Mouse (Mus musculus) CH12.LX (cell line): Measurements from ENCODE around the gene Limd1. TPM values are rescaled to one million over a fixed set of nuclear protein-coding genes. Genes with fewer than 3 reads are reported as not detected.

Experiments
- DNase-seq: peaks from one replicate; pipeline ENCODE4 v3.0.0-alpha.2; 2013; ENCODE audit errors: extremely low read depth
- H3K27ac ChIP-seq: 2 replicates; pipeline ENCODE4 v1.5.1; 2012; ENCODE audit warnings: low read depth, mild to moderate bottlenecking, control low read depth, moderate library complexity; ENCODE audit not compliant: insufficient read depth
- H3K27me3 ChIP-seq: replicated peaks from 2 replicates; pipeline ENCODE3; 2012; ENCODE audit warnings: inconsistent platforms
- H3K36me3 ChIP-seq, 2 experiments: replicated peaks in 1 of 2; 2 replicates each; pipeline versions ENCODE3 to v1.6.1; 2012; ENCODE audit warnings: inconsistent platforms in 1 of 2, low read length in 1 of 2, mild to moderate bottlenecking in 1 of 2, mixed read lengths in 1 of 2, moderate library complexity in 1 of 2; ENCODE audit not compliant: control insufficient read depth in 1 of 2, insufficient read depth in 1 of 2
- H3K4me1 ChIP-seq, 2 experiments: 2 replicates each; pipeline ENCODE4 v1.6.1; 2012; ENCODE audit warnings: inconsistent platforms in 1 of 2, moderate library complexity in 1 of 2; ENCODE audit not compliant: insufficient read depth in 2 of 2, control insufficient read depth in 1 of 2
- H3K4me2 ChIP-seq: 2 replicates; pipeline ENCODE4 v1.6.1; 2012; ENCODE audit warnings: low read depth, mild to moderate bottlenecking, control low read depth; ENCODE audit not compliant: poor library complexity, insufficient read depth, severe bottlenecking
- H3K4me3 ChIP-seq, 3 experiments: fragments of 150-350 bp in 1 of 3; sonication (generic) in 1 of 3; replicated peaks in 1 of 3; 2 replicates each; pipeline versions ENCODE3 to v1.5.1; 2011 to 2012; ENCODE audit warnings: low read depth in 2 of 3, low read length in 2 of 3, mild to moderate bottlenecking in 2 of 3, moderate library complexity in 2 of 3, control low read depth in 1 of 3, improper control_type of control experiment in 1 of 3, inconsistent platforms in 1 of 3, mixed read lengths in 1 of 3; ENCODE audit not compliant: poor library complexity in 1 of 3
- H3K79me2 ChIP-seq: replicated peaks from 2 replicates; pipeline ENCODE4 v1.6.1; 2012; ENCODE audit warnings: mild to moderate bottlenecking, moderate library complexity; ENCODE audit not compliant: control insufficient read depth, poor library complexity, insufficient read depth, severe bottlenecking; ENCODE audit errors: extremely low read depth
- H3K9ac ChIP-seq: 2 replicates; pipeline ENCODE4 v1.6.1; 2012; ENCODE audit warnings: low read depth, mild to moderate bottlenecking, control low read depth, moderate library complexity; ENCODE audit not compliant: insufficient read depth
- H3K9me3 ChIP-seq: replicated peaks from 2 replicates; pipeline ENCODE3; 2012; ENCODE audit warnings: low read length, inconsistent platforms, mixed read lengths
- BHLHE40 ChIP-seq: IDR thresholded peaks from 2 replicates; pipeline ENCODE4 v1.6.1; 2011; ENCODE audit warnings: mild to moderate bottlenecking, low read depth, low read length, improper control_type of control experiment
- CTCF ChIP-seq, 2 experiments: IDR thresholded peaks in 1 of 2; conservative IDR thresholded peaks in 1 of 2; 2 replicates each; pipeline ENCODE4 v1.5.1; 2011 to 2012; ENCODE audit warnings: low read depth in 2 of 2, low read length in 2 of 2, improper control_type of control experiment in 1 of 2, inconsistent platforms in 1 of 2, mild to moderate bottlenecking in 1 of 2, moderate library complexity in 1 of 2
- ETS1 ChIP-seq: conservative IDR thresholded peaks from 2 replicates; pipeline ENCODE4 v1.6.1; 2012; ENCODE audit warnings: low read depth, mild to moderate bottlenecking, inconsistent platforms, low read length, improper control_type of control experiment, moderate library complexity
- IRF4 ChIP-seq: IDR thresholded peaks from 2 replicates; pipeline ENCODE4 v1.6.1; 2014; ENCODE audit warnings: low read depth, mild to moderate bottlenecking, inconsistent platforms, low read length, improper control_type of control experiment
- KAT2A ChIP-seq: IDR thresholded peaks from 2 replicates; pipeline ENCODE4 v1.6.1; 2012; ENCODE audit warnings: low read length, improper control_type of control experiment, inconsistent platforms; ENCODE audit not compliant: insufficient replicate concordance
- MAZ ChIP-seq: IDR thresholded peaks from 2 replicates; pipeline ENCODE4 v1.6.1; 2012; ENCODE audit warnings: low read depth, mild to moderate bottlenecking, inconsistent platforms, low read length, improper control_type of control experiment, moderate library complexity
- RAD21 ChIP-seq: IDR thresholded peaks from 2 replicates; pipeline ENCODE4 v1.6.1; 2011; ENCODE audit warnings: low read depth, mild to moderate bottlenecking, low read length, improper control_type of control experiment, moderate library complexity
- SIN3A ChIP-seq: IDR thresholded peaks from 2 replicates; pipeline ENCODE4 v1.6.1; 2012; ENCODE audit warnings: low read length, improper control_type of control experiment, inconsistent platforms
- SMC3 ChIP-seq: IDR thresholded peaks from 2 replicates; pipeline ENCODE4 v1.6.1; 2011; ENCODE audit warnings: low read depth, low read length, improper control_type of control experiment
- TCF12 ChIP-seq: IDR thresholded peaks from 2 replicates; pipeline ENCODE4 v1.6.1; 2014; ENCODE audit warnings: low read depth, mild to moderate bottlenecking, inconsistent platforms, low read length, improper control_type of control experiment
- USF2 ChIP-seq: conservative IDR thresholded peaks from 2 replicates; pipeline ENCODE4 v1.6.1; 2011; ENCODE audit warnings: low read depth, low read length, improper control_type of control experiment
- dilution Hi-C: fragments of 300-500 bp; cut with MboI; formaldehyde crosslinking; loops from 2 replicates; pipeline ENCODE4 v1.14.3; 2020; ENCODE audit warnings: low sequenced_read_pairs; ENCODE audit not compliant: extremely low pct_unique_long_range_greater_than_20kb, extremely low pct_ligation_motif_present
- in situ Hi-C: fragments of 300-500 bp; cut with MboI; formaldehyde crosslinking; loops from 3 replicates; pipeline ENCODE4 v1.14.3; 2019; ENCODE audit warnings: low sequenced_read_pairs, low pct_ligation_motif_present, low pct_unique_long_range_greater_than_20kb, mixed read lengths
- polyA plus RNA-seq: library from polyadenylated mRNA; unstranded; fragments of >175 nt; gene quantifications from 2 replicates; pipeline ENCODE4 v1.2.1, GENCODE M21; 2012; ENCODE audit warnings: low read depth; ENCODE audit not compliant: insufficient read length
- total RNA-seq, 2 experiments: library from RNA; depleted of rRNA; stranded (reverse); fragments of 300-350 nt in 1 of 2; fragments of >200 nt in 1 of 2; gene quantifications; 2 replicates each; pipeline ENCODE4 v1.2.3; 2012 to 2014

Gene Limd1
- total and polyA plus RNA-seq, 3 experiments: 52.7 to 64.5 (median 60.5) TPM

DNA sequence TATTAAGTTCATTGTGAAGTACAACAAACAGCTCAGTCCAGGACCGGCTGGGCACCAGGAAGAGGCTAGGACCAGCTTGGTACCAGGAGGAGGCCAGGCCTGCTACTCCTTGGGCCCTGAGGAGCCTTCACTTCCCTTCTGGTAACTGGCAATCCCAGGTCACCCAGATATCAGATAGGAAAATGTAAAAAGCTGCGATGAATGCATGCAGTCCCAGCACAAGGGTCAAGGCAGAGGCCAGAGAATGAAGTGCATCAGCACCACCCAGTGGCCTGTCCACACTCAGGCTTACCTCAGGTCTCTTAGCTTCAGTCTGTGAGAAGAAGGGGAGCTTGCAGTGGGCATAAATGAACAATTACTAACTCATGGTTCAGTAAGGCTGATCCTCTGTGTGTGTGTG lies 20.9 kb upstream of the Limd1 start:
- DNase-seq: no peak
- H3K27ac ChIP-seq: no peak overlapping the region
- dilution Hi-C loops: no loop called here

GRCm38 (mm10) chr9:123467141-123467620 lies 11.3 kb upstream of the Limd1 start:
- Histone ChIP-seq H3K4me1 (peaks cover 0 to 13% of the 10 kb centered on the region in 2 experiments; a peak in 2 of 4 replicates), H3K27me3 (no peaks in the 10 kb centered on the region), H3K9me3 (no peaks in the 10 kb centered on the region), H3K4me3 (no peak overlapping the region)
- in situ Hi-C loops: no loop called here
- TF ChIP-seq TCF12: no peak
- TF ChIP-seq, all 38 proteins: peak for 0
- no peak overlapping the region for H3K27ac ChIP-seq
- dilution Hi-C loops: no loop called here
- no peak for DNase-seq
- no peaks in the 10 kb centered on the region for H3K79me2 ChIP-seq
- peaks cover 9 to 63% of the 10 kb centered on the region in 2 experiments for H3K36me3 ChIP-seq
- H3K9ac ChIP-seq: no peak overlapping the region
- H3K4me2 ChIP-seq: no peak overlapping the region

More for the DNA sequence above, 20.9 kb upstream of the Limd1 start:
- Histone ChIP-seq H3K27me3 (no peaks in the 10 kb centered on the region), H3K4me3 (no peak overlapping the region), H3K9ac (no peak overlapping the region), H3K4me2 (no peak overlapping the region), H3K79me2 (no peaks in the 10 kb centered on the region), H3K4me1 (peaks cover 0 to 19% of the 10 kb centered on the region in 2 experiments; a peak in 2 of 4 replicates), H3K36me3 (peaks cover 50 to 92% of the 10 kb centered on the region in 2 experiments), H3K9me3 (no peaks in the 10 kb centered on the region)
- TF ChIP-seq CTCF (conservative IDR thresholded peaks at IDR 0.05 in 1 of 2, IDR thresholded peaks at IDR 0.05 in 1 of 2; ENCODE audit: low read depth in 2 of 2, low read length in 2 of 2) (peak in 1 of 2 experiments; percentile 45; a peak in 2 of 4 replicates), RAD21 (peak; percentile 33), SMC3 (peak; percentile 22), KAT2A (no peak)
- in situ Hi-C loops: loop anchor here (10.0 kb wide), 1 partner anchor 303 kb away; the partner anchor contains the start of gene Clec3b

DNA sequence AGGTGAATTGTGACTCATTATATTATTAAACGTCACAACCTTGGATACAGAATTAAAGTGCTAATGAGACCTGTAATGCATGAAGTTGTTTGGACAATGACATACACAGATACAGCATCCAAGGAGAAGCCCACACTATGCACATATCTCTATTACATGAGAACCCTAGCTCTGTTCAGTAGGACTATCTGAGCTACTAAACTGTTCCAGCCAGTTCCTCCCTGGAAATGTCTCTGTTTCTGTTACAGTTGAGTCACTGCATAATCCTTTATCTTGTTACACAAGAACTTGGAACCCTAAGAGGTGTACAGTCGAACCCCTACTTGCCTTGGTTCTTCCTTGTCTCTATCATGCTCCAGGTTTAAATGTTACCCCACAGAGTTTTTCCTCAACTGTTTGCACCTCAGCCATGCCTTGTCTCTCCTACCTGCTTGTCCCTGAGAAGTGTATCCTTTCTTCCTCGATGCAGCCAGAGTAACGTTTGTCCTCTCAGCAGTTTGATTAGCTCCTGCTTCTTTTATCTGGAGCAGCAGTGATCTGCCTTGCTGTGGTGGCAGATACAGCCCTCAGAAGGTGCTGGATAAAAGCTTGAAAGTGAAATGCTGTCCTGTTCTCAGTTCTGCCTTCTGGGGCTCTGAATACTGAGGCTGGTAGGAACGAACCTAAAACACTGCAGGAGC lies 10.0 kb upstream of the Limd1 start:
- DNase-seq: no peak
- in situ Hi-C loops (no loop called here), dilution Hi-C loops (no loop called here)
- no peaks in the 10 kb centered on the region for H3K9me3 ChIP-seq
- H3K4me3 ChIP-seq: no peak overlapping the region
- H3K27me3 ChIP-seq: no peaks in the 10 kb centered on the region
- no peak overlapping the region for H3K9ac ChIP-seq
- TF ChIP-seq ETS1: no peak
- TF ChIP-seq USF2: no peak
- TF ChIP-seq SMC3: no peak
- no peak for TF ChIP-seq IRF4
- TF ChIP-seq MAZ: no peak
- no peak for TF ChIP-seq BHLHE40
- no peak for TF ChIP-seq SIN3A
- TF ChIP-seq TCF12: no peak
- H3K36me3 ChIP-seq: peaks cover 6 to 53% of the 10 kb centered on the region in 2 experiments
- no peak overlapping the region for H3K27ac ChIP-seq
- H3K4me2 ChIP-seq: no peak overlapping the region
- no peaks in the 10 kb centered on the region for H3K79me2 ChIP-seq
- peaks cover 5 to 21% of the 10 kb centered on the region in 2 experiments for H3K4me1 ChIP-seq
